Mouse (Mus musculus): ENCODE measurements around the gene Sf1.
A peak's percentile ranks its signal among the peaks of the same experiment; 100 is the strongest.

Gene Sf1

DNA sequence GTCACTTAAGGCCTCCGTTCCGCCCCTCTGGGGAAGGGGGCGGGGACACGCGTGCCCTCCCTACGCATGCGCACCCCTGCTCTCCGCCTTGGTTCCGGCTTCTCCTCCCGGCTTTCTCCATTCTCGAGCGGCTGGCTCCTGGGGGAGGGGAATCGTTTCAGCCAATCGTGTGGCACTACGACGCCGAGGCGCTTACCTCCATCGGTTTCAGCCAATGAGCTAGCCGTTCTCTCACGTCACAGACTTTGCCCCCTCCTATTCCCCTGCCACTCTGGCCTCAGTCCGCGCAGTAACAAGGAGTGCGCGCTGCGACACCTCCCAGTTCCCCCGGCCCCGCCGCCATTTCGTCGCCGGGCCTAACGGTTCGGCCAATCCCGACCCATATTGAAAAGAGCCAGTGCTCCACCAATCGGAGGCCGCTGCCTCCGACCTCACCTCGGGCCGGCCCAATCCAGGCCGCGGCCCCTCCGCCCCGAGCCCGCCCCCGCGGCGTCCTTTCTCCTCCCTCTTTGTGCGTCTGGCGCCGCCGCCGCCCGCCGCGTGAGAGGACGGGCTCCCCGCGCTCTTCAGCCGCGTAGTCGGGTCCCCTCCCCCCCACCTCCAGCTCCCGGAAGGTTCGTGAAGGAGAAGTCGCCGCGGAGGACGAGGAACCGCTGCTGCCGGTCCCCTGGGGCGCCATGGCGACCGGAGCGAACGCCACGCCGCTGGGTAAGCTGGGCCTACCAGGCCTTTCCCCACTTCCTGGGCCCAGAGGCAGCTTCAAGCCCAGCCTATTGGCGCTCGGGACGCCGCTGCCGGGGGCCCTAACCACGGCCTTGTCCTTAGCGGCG lies at the start of gene Sf1:
Sf1 (plus strand) TSS at position 280 of the 830 bp plus-strand sequence.
- ATAC-seq (ENCODE audit: insufficient number of reproducible peaks, low FRiP score, low TSS enrichment) = peak; percentile 91

DNA sequence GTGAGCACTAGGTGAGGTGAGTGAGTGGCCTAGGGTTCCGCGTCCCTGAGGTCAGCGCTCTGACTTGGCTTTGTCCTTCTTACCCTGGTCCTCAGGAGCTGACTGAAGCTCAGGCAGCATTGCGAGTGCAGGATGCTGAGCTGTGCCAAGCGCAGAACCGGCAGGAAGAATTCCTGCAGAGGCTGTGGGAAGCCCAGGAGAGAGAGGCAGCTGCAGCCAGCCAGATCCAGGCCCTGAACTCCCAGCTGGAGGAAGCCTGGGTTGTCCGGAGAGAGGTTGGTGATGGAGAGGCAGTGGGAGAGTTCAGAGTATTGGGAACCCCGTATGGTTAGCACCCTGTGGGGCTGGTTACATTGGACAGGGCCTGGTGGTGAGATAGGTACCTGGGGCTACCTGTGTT lies 49.7 kb upstream of the Sf1 start:
- ATAC-seq (ENCODE audit: insufficient number of reproducible peaks, low FRiP score, low TSS enrichment) = no peak

DNA sequence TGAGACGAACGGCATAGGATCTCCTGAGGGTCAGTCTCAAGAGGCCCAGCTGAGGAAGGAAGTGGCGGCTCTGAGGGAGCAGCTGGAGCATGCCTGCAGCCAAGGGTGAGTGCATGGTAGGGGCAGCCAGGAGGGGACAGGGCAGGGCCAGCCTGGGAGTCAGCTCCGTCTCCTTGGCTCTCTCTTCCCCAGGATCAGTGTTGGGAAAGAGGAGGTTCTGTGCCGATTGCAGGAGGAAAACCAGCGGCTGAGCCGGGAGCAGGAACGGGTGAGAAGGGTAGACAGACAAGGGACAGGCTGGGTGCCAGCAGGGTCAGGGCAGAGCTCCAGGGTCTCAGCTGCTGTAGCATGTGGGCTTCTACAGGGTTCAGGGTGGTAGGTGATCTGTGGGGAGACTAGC lies 49.0 kb upstream of the Sf1 start:
- ATAC-seq (ENCODE audit: insufficient number of reproducible peaks, low FRiP score, low TSS enrichment) = no peak

DNA sequence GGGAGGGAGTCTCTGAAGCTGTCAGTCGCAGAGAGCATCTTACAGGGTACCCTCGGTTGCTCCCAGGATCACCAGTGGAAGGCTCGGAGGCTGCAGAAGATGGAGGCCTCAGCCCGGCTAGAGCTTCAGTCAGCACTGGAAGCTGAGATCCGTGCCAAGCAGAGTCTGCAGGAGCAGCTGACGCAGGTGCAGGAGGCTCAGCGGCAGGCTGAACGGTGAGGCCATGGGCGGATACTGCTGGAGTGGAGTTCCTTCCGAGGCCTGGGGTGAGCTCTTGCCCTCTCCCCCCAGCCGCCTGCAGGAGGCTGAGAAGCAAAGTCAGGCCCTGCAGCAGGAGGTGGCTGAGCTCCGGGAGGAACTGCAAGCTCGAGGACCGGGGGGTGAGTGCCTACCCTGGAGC lies 47.9 kb upstream of the Sf1 start:
- peak; percentile 39; the same call in 1 of the 2 replicates for ATAC-seq (ENCODE audit: insufficient number of reproducible peaks, low FRiP score, low TSS enrichment)

DNA sequence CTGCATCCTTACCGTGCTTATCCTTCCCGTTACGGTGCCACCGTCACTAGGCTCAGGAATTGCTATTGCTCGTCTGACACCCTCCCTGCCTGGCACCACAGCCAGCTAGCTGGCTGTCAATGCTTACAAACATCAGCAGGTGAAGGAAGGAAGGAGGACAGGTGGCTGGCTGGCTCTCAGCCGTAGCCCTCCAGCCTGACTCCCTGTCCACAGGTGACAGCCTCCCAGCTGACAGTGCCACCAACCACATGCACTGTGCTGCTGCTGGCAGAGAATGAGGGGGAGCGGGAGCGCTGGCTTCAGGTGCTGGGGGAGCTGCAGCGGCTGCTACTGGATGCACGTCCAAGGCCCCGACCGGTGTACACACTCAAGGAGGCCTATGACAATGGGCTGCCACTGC lies 45.3 kb upstream of the Sf1 start:
- ATAC-seq (ENCODE audit: insufficient number of reproducible peaks, low FRiP score, low TSS enrichment) = no peak

DNA sequence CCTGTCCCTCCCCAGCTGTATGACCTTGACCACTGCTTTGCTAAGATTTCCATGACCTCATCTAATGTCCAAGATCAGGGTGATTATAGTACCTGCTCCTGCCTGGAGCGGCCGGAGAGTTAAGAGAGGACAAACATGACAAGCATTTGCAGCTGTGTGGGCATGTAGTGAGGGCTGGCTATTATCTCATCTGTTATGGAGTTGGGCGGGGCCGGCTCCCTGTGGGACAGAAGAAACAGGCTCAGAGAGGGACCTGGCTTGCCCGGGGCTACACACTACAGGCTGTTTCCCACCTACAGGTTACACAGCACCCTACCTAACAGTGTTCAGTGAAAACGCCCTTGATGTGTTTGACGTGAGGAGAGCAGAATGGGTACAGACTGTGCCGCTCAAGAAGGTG lies 42.1 kb upstream of the Sf1 start:
- ATAC-seq (ENCODE audit: insufficient number of reproducible peaks, low FRiP score, low TSS enrichment) = no peak

DNA sequence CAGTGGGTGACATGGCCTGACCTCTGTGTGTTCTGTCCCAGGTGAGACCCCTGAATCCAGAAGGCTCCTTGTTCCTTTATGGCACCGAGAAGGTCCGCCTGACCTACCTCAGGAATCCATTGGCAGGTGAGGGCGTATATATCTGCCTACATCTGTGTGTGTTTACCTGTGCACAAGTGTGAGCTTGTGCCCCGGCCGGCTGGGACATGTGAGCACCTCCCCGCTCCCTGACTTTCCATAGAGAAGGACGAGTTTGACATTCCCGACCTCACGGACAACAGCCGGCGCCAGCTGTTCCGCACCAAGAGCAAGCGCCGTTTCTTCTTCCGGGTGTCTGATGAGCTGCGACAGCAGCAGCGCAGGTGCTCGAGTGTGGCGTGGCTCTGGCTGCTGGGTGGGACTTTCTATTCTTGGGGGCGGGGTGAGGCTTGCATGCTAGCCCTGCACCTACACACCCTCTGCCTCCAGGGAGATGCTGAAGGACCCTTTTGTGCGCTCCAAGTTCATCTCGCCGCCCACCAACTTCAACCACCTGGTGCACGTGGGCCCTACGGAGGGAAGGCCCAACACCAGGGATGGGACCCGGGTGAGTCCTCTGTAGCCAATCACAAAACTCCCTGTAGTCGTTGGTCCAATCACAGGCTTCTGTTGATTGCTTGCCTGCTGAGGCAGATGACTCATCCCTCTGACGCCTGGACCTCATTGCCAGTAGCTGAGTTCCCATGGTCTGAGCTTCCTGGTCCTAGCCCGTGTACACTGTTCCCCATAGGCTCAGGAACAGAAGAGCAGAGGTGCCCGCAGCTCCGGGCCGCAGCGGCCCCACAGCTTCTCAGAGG lies 41.5 kb upstream of the Sf1 start:
- no peak for ATAC-seq (ENCODE audit: insufficient number of reproducible peaks, low FRiP score, low TSS enrichment)

DNA sequence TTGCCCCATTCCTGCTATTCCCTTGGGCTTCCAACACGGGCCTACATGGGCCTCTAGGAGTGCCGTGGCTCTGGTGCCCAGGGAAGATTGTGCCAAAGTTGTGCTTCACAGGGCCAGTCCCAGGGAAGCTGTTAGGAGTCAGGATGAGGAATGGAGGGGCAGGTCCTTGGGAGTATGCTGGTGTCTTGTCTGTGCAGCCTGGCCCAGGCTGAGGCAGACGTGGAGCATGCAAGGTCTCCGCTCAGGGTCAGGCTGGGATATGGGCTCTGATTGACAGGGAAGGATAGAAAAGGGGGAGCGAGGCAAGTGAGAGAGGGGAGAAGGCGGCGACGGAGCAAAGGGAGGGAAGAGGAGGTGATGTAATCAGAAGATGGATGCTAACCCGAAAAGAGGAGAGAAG lies 38.7 kb upstream of the Sf1 start:
- no peak for ATAC-seq (ENCODE audit: insufficient number of reproducible peaks, low FRiP score, low TSS enrichment)

DNA sequence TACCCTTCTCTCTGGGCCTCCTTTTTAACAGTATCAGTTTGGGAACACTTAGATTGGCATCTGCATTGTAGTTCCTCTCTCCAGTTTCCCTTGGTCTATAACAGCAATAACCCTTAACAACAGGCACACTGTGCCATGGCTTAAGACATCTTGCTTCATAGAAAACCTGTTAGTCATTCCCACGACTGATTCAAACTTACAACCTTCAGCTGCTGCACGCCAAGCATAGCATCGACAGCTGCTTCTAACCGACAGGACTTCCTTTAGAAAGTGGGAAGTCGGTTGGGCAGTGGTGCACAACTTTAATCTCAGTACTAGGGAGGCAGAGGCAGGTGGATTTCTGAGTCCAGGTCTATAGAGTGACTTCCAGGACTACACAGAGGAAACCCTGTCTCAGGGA lies 32.3 kb upstream of the Sf1 start:
- no peak for ATAC-seq (ENCODE audit: insufficient number of reproducible peaks, low FRiP score, low TSS enrichment)

DNA sequence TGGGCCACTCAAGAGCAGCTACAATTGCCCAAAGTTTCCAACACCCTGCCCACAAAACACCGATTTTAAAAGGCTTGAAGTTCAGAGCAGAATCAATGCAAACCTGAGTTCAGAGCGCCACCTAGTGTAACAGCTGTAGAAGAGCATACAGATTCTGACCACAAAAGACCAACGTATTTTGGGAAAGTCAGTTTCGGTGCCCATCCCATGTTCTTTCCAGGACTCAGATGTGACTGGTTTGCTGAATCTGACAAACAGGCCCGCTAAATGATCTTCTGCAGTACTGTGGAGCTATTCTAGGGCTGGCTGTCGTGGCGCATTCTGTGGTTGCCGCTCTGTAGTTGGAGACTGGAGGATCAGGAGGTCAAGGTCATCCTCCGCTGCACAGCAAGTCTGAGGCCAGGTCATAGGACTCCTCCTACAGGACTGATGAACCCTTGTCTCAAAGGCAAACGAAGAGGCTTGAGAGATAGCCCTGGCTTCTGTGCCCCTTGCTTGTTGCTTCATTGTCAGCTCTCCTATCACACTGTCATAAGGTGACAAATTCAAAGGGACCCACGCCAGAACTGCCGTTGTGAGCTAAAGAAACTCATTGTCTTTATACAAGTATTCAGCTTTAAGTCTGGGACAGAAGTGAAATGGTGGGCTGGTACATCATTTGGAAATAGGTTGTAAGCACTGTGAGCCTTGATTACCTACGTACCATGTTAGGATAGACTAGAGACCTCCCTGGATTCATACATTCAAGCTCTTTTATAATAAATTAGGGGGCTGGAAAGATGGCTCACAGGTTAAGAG lies 31.6 kb upstream of the Sf1 start:
- no peak for ATAC-seq (ENCODE audit: insufficient number of reproducible peaks, low FRiP score, low TSS enrichment)

DNA sequence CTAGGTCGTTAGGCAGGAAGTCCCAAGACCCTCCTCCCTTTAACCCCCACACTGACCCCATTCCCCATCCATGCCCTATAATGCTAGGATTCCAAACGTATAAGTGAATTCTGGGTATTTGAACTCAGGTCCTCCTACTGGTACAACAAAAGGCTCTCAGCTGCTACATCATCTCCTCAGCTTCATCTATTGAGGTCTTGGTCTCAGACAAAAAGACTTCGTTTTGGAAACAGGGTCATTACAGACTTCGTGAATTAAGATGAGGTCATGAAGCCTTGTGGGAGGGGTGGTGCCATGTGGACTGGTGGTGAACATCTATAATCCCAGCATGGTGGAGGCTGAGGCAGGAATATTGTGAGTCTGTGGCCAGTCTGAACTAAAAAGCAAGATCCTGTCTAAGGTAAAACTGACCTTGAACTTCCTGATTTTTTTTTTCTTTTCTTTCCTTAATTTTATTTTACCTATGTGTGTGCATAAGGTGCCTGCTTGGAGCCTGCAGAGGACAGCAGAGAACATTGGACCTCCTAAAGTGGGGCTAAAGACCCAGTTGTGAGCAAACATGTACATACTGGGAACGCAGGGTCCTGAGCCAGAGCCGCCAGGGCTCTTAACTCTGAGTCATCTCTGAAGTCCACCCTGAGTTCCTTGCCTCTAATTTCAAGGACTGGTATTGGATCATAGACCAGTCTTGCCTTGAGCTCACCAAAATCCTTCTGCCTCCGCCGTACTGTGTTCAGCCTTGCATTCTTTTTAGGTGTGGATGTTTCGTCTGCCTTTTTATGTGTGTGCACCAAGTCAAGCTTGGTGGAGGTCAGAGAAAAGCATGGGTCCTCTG lies 29.5 kb upstream of the Sf1 start:
- ATAC-seq (ENCODE audit: insufficient number of reproducible peaks, low FRiP score, low TSS enrichment) = no peak

DNA sequence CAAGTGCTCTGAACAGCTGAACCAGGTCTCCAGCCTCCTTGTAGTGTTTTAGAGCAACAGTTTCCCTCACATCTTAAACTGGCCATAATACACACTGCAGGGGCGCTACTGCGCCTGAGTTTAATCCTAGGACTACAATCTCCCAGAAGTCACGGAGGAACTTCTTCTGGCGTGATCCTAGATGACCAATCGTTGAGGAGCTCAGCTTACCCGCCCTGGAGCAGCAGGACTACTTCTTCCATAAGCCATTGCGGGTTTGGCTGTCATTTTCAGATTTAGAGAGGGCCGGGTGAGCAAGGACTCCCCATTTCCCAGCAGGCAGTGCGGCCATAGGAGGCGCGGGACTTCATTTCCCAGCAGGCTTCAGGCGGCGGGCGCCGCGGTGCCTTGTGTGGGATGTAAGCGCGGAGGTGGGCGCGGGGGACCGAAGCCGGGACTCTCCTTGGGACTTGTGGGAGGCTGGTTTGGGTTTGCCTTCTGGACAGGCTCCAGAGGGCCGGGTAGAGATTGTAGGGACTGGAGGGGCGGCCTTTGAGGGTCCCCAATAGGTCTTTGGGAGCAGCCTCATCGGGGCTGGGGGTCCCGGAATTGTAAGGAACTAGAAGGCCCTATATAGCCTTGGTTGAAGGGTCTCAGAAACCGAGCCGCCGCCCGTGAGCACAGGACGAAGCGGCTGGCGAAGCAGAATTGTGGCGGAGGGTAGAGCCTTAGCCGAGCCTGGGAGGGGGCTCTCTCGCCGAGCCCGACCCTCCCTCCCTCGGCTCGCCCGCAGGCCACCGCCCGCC lies 28.6 kb upstream of the Sf1 start, which contains the start of gene Men1:
Men1 (plus strand) TSS at position 307 of the 785 bp plus-strand sequence.
- ATAC-seq (ENCODE audit: insufficient number of reproducible peaks, low FRiP score, low TSS enrichment) = peak; percentile 86

DNA sequence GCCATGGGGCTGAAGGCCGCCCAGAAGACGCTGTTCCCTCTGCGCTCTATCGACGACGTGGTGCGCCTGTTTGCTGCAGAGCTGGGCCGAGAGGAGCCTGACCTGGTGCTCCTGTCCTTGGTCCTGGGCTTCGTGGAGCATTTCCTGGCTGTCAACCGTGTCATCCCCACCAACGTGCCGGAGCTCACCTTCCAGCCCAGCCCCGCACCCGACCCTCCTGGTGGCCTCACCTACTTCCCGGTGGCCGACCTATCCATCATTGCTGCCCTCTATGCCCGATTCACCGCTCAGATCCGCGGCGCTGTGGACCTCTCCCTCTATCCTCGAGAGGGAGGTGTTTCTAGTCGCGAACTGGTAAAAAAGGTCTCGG lies 28.0 kb upstream of the Sf1 start:
- ATAC-seq (ENCODE audit: insufficient number of reproducible peaks, low FRiP score, low TSS enrichment) = peak; percentile 6; the same call in 1 of the 2 replicates

DNA sequence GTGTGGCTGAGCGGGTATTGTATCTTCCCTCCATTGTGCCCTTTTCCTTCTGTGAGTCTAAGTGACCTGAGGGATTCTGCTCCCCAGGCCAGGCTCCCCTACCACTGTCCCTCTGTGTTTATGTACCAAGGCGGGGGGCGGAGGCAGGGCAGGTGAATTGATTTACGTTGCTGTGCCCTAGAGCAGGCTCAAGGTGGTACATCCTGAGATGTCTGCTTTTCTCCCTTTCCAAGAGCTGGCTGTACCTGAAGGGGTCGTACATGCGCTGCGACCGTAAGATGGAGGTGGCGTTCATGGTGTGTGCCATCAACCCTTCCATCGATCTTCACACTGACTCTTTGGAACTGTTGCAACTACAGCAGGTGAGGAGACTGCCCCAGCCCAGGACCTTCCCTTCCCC lies 26.6 kb upstream of the Sf1 start:
- ATAC-seq (ENCODE audit: insufficient number of reproducible peaks, low FRiP score, low TSS enrichment) = no peak

DNA sequence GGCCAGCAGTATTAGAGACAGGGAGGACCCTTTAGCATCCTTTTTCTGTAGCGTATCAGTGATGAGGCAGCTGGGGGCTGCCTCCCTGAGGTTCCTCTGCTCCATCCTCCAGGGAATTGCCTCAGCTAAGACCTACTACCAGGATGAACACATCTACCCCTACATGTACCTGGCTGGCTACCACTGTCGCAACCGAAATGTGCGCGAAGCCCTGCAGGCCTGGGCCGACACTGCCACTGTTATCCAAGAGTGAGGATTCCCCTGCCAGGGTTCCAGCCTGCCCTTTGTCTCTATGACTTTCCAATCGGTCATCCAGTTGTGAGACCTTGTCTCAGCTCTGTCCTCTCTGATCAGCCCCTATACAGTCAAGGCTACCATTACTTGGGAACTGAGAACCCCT lies 25.3 kb upstream of the Sf1 start:
- no peak for ATAC-seq (ENCODE audit: insufficient number of reproducible peaks, low FRiP score, low TSS enrichment)

DNA sequence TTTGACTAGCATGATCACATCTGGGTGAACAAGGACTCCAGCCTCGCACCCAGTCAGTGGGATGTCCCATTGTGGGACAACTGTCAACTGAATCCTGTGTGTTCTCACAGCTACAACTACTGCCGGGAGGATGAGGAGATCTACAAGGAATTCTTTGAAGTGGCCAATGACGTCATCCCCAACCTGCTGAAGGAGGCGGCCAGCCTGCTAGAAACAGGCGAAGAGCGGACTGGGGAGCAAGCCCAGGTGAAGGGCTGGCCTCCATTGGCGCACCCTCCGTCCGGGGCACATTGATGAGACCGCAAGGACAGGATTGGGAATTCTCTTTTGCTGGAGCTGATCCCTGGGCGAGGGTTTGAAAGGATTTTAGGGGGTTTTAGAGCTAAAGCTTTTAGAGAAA lies 24.8 kb upstream of the Sf1 start:
- ATAC-seq (ENCODE audit: insufficient number of reproducible peaks, low FRiP score, low TSS enrichment) = no peak

DNA sequence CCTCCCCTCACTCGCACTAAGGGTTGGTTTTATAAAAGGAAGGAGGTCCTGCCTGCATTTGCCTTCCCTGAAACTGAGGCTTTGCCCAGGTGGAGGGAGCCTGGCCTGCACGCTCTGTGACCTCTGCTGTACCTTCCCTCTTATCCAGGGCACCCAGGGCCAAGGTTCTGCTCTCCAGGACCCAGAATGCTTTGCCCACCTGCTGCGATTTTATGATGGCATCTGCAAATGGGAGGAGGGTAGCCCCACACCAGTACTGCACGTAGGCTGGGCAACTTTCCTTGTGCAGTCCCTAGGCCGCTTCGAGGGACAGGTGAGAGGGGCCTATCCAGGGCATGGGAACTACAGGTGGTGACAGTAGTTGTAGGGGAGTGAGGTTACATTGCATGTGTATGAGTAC lies 24.3 kb upstream of the Sf1 start:
- ATAC-seq (ENCODE audit: insufficient number of reproducible peaks, low FRiP score, low TSS enrichment) = no peak

DNA sequence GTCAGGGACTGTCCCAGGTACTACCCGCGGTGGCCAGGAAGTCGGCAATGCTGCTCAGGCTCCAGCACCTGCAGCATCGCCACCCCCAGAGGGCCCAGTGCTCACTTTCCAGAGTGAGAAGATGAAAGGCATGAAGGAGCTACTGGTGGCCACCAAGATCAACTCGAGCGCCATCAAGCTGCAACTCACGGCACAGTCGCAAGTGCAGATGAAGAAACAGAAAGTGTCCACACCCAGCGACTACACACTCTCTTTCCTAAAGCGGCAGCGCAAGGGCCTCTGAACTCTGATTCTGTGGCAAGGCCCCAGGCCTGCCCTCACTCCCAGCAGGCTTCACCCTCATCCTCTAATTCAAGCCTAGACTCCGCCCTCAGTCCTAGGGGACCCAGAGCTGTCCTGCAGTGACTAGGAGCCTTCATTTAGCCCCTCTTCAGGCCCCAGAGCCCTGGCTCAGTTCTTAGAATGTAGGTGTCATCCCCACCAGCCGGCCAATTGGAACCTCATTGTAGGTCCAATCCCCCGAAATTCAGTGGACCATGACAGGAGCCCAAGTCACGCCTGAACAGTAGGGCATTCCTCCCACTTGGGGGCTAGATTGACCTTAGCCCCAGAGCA lies 23.5 kb upstream of the Sf1 start:
- ATAC-seq (ENCODE audit: insufficient number of reproducible peaks, low FRiP score, low TSS enrichment) = no peak
